Mouse (Mus musculus): ENCODE data around the gene Ccdc85c.

- no peak for TF ChIP-seq CTCF (IDR thresholded peaks at IDR 0.05; ENCODE audit: borderline replicate concordance, insufficient read depth, low read depth, low read length)
- TF ChIP-seq POLR2A (IDR thresholded peaks at IDR 0.05; ENCODE audit: borderline replicate concordance, insufficient read depth, low read length): no peak
Observed at GRCm38 (mm10) chr12:108256734-108257133, 18.5 kb downstream of the Ccdc85c start.

All from cerebellum, adult 2 months (tissue).